In the genomic region with DNA sequence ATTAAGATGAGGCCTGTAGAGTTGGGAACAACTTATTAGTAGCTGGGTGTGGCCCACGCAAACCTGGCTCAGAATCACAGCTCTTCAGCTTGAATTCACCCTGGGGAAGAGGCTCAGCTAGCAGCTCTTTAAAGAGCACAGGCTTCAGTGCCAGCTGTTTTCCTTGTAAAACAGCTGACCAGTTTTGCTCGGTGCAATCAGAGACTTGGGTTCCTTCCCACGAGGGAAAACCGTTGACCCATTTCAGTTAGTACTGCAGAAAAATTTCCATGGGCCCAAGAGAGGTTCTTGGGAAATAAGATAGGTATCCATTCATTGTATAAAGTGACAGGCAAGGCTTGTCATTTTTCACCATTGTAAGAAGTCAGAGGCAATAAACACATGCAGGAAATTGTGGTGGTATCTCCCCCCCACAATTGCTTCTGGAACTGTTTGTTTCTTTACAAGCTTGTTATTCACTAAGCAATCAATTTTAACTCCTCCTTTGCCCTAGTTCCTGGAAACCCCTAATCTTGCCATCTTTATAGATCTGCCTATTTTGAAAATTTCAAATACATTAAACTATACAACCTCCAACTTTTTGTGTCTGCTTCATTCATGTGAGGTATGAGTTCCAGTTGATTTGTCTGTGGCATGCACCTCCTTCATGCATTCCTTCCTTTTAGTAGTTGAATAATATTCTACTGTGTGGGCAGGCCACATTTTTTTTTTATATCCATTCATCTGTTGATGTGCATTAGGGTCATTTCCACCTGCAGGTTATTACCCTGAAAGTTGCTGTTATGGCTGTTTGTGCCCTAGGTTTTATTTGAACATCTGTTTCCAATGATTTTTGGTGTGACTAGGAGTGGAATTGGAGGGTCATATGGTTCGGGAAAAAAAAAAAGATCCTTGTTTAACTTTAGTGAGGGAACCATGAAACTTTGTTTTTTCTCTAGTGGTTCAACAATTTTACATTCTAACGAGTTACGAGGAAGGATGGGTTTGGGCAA, we compare ENCODE assay signal across 11 mouse cellular contexts.
DNase-seq lines count a peak whose midpoint lies in the region; ATAC-seq lines count a peak whose summit lies in the region.
"Had no signal": no experiment of that assay in that cellular context is flagged by ENCODE, and none has a peak within 500 bp of the region (broad histone marks: within the 10 kb centered on the region; RNA-seq: fewer than 3 reads in every experiment).

No protein-coding gene starts in this region.

- no peaks in the 10 kb centered on the region for H3K27me3 ChIP-seq in limb, embryonic 12.5 days
- no peaks in the 10 kb centered on the region for H3K27me3 ChIP-seq in forebrain, embryonic 15.5 days
- H3K27me3 ChIP-seq: embryonic facial prominence, embryonic 13.5 days; neural tube, embryonic 13.5 days had no signal

- peak; percentile 42 for DNase-seq in adrenal gland, postnatal 14 days
- DNase-seq in adrenal gland, adult 18-20 months (ENCODE audit: low spot score in 2 of 2): no peak
- DNase-seq in 3T3-L1 (ENCODE audit: low read depth, low spot score): peak; percentile 60
- DNase-seq in gastrocnemius, adult 8-10 months (ENCODE audit: low spot score in 2 of 2): peak; percentile 30 to 42
- DNase-seq in yolk sac, embryonic 10.5 days (ENCODE audit: low spot score): no peak
- DNase-seq in left cerebral cortex, adult 8-10 months (ENCODE audit: low spot score in 2 of 2): no peak

- peak overlapping the region; percentile 67 for H3K27ac ChIP-seq in limb, embryonic 12.5 days
- H3K27ac ChIP-seq in forebrain, embryonic 15.5 days (replicated peaks): no peak overlapping the region
- H3K27ac ChIP-seq: embryonic facial prominence, embryonic 13.5 days; neural tube, embryonic 13.5 days had no signal

- H3K4me2 ChIP-seq in limb, embryonic 12.5 days: no peak overlapping the region
- H3K4me2 ChIP-seq in forebrain, embryonic 15.5 days (replicated peaks): no peak overlapping the region
- H3K4me2 ChIP-seq: embryonic facial prominence, embryonic 13.5 days; liver, embryonic 11.5 days; neural tube, embryonic 13.5 days had no signal

- no peak overlapping the region for H3K4me3 ChIP-seq in limb, embryonic 12.5 days (replicated peaks)
- H3K4me3 ChIP-seq in forebrain, embryonic 15.5 days: no peak overlapping the region
- H3K4me3 ChIP-seq: embryonic facial prominence, embryonic 13.5 days; neural tube, embryonic 13.5 days had no signal

- H3K4me1 ChIP-seq in limb, embryonic 12.5 days (replicated peaks): peaks cover 43% of the 10 kb centered on the region
- peaks cover 7% of the 10 kb centered on the region; the same call in 1 of the 2 replicates for H3K4me1 ChIP-seq in forebrain, embryonic 15.5 days

- H3K9me3 ChIP-seq in limb, embryonic 12.5 days: no peaks in the 10 kb centered on the region
- no peaks in the 10 kb centered on the region for H3K9me3 ChIP-seq in forebrain, embryonic 15.5 days
- H3K9me3 ChIP-seq: embryonic facial prominence, embryonic 13.5 days; neural tube, embryonic 13.5 days had no signal

- H3K36me3 ChIP-seq in limb, embryonic 12.5 days: no peaks in the 10 kb centered on the region
- H3K36me3 ChIP-seq in forebrain, embryonic 15.5 days: no peaks in the 10 kb centered on the region
- H3K36me3 ChIP-seq: embryonic facial prominence, embryonic 13.5 days; neural tube, embryonic 13.5 days had no signal

- H3K9ac ChIP-seq in limb, embryonic 12.5 days (replicated peaks): no peak overlapping the region
- no peak overlapping the region for H3K9ac ChIP-seq in forebrain, embryonic 15.5 days (replicated peaks)
- H3K9ac ChIP-seq: embryonic facial prominence, embryonic 13.5 days; neural tube, embryonic 13.5 days had no signal

- WGBS in limb, embryonic 12.5 days: 24% methylated on average over 7 of the region's 7 CpGs
- WGBS in forebrain, embryonic 15.5 days: 82% methylated on average over 7 of the region's 7 CpGs

- ATAC-seq in limb, embryonic 12.5 days (ENCODE audit: insufficient number of reproducible peaks, insufficient read depth, low FRiP score, low TSS enrichment, low read depth): no peak
- ATAC-seq in forebrain, embryonic 15.5 days (replicated peaks): no peak

Comparison
In these comparisons a context has a peak if more than half of its experiments do, and no peak if none do; other contexts are left out.
1. DNase-seq: peak in adrenal gland, postnatal 14 days (single experiment), 3T3-L1 (single experiment) and gastrocnemius, adult 8-10 months (2 of 2); none in adrenal gland, adult 18-20 months (0 of 2), yolk sac, embryonic 10.5 days (single experiment) and left cerebral cortex, adult 8-10 months (0 of 2).